Mouse (Mus musculus) midbrain, postnatal 0 days (tissue): Measurements from ENCODE around the gene Nos3. TPM values are rescaled to one million over a fixed set of nuclear protein-coding genes. Genes with fewer than 3 reads are reported as not detected.

Source experiments
- ATAC-seq: fragments of 200-750 bp; cut with Nextera tagmentation; 2 replicates; pipeline ENCODE4 v1.8.0; 2017; ENCODE audit warnings: moderate number of reproducible peaks, mild to moderate bottlenecking, moderate TSS enrichment, moderate library complexity; ENCODE audit not compliant: low FRiP score
- DNase-seq: peaks from one replicate; pipeline ENCODE4 v3.0.0-alpha.2; 2015; ENCODE audit warnings: low spot score
- H3K27ac ChIP-seq: fragments of 300-500 bp; sonication (generic); 2 replicates; pipeline ENCODE4 v1.5.1; 2014; ENCODE audit warnings: low read depth, mild to moderate bottlenecking, low read length, mixed read lengths
- H3K27me3 ChIP-seq: fragments of 300-500 bp; sonication (generic); 2 replicates; pipeline ENCODE4 v1.6.1; 2014; ENCODE audit warnings: low read length, control low read depth, mixed read lengths; ENCODE audit not compliant: insufficient read depth
- H3K36me3 ChIP-seq: fragments of 300-500 bp; sonication (generic); 2 replicates; pipeline ENCODE4 v1.6.1; 2014; ENCODE audit warnings: low read length, control low read depth, mixed read lengths; ENCODE audit not compliant: insufficient read depth
- H3K4me1 ChIP-seq: fragments of 300-500 bp; sonication (generic); 2 replicates; pipeline ENCODE4 v1.6.1; 2014; ENCODE audit warnings: mild to moderate bottlenecking, control low read depth, antibody characterized with exemption, low read length, mixed read lengths; ENCODE audit not compliant: insufficient read depth
- H3K4me2 ChIP-seq: fragments of 300-500 bp; sonication (generic); 2 replicates; pipeline ENCODE4 v1.6.1; 2014; ENCODE audit warnings: low read depth, mild to moderate bottlenecking, low read length, mixed read lengths; ENCODE audit not compliant: poor library complexity, severe bottlenecking
- H3K4me3 ChIP-seq: fragments of 300-500 bp; sonication (generic); 2 replicates; pipeline ENCODE4 v1.5.1; 2014; ENCODE audit warnings: low read depth, mild to moderate bottlenecking, low read length, moderate library complexity
- H3K9ac ChIP-seq: fragments of 300-500 bp; sonication (generic); replicated peaks from 2 replicates; pipeline ENCODE4 v1.6.1; 2014; ENCODE audit warnings: mild to moderate bottlenecking, low read length, moderate library complexity, mixed read lengths; ENCODE audit not compliant: poor library complexity, severe bottlenecking
- H3K9me3 ChIP-seq: fragments of 300-500 bp; sonication (generic); 2 replicates; pipeline ENCODE4 v1.6.1; 2016; ENCODE audit warnings: low read length, control low read depth
- CTCF ChIP-seq: IDR thresholded peaks from 2 replicates; pipeline ENCODE4 v1.5.1; 2016; ENCODE audit warnings: antibody characterized with exemption, mild to moderate bottlenecking
- WGBS: fragments of 180-500 bp; shearing (Covaris S2); extraction: QIAGEN DNeasy Blood & Tissue Kit; methylation state at CpG from one replicate; pipeline ENCODE4 v1.1.7; 2014; 5-methylcytosine and 5-hydroxymethylcytosine counted together
- polyA plus RNA-seq: library from polyadenylated mRNA; unstranded; fragments of >200 nt; fragmentation: Nextera tagmentation; extraction: Ambion mirVana; gene quantifications from 2 replicates; pipeline ENCODE4 v1.2.1, GENCODE M21; 2015
- total RNA-seq: library from RNA; depleted of rRNA; stranded (reverse); fragments of >200 nt; gene quantifications from 2 replicates; pipeline ENCODE4 v1.2.3, GENCODE M21; 2014

Gene Nos3
- total and polyA plus RNA-seq, 2 experiments from 2014 or later = 7.0 to 14.2 TPM

DNA sequence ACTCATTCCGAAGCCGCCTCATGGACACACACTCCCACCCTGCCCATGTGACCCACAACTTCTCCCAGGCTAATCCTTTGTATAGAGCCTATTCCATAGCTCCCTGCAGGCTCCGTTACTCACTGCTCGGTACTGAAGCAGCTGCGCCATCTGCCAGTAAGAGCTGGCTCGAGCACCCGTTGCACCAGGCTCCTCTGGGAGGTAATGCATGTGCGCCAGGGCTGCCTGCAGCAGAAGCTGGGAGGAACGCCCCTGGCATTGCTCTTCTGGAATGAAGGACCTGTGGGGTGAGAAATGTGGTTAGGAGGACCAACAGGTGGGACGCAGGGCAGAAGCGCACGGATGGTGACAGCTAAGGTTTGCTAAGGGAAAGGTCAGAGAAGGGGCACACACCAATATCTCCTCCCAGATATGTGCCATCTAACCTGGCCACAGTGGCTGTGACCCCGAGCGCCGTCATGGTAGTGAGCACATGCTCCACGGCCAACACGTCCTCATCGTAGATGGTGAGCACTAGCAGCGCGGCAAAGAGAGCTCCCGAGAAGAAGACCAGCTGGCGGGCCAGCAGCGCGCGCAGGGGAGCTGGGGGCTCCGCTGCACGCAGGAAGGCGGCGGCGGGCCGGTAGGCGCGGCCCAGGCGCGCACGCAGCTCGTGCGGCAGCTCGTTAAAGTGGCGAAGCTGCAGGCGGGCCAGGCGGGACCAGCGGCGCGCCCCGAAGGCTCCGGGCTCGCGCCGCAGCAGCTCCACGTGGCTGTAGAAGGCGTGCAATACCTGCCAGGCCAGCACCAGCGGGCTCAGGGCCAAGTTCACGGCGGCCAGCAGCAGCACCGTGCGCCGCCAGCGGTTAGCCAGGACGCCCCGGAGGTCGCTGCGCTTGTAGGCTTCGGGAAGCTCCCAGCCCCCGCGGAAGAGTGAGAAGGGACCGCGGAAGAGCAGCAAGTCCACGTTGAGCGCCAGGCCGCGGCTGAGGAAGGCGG, 22.9 kb downstream of the Nos3 start:
- H3K4me1 ChIP-seq = peaks cover 25% of the 10 kb centered on the region
- peak overlapping the region; percentile 96 for H3K4me2 ChIP-seq
- no peaks in the 10 kb centered on the region for H3K36me3 ChIP-seq
- H3K9ac ChIP-seq = peak overlapping the region; percentile 69
- peak; percentile 70 for TF ChIP-seq CTCF
- no peaks in the 10 kb centered on the region for H3K9me3 ChIP-seq
- 0 out of 2 replicates have a peak overlapping the region, but pooled peaks have one; percentile 18 for H3K27ac ChIP-seq
- H3K27me3 ChIP-seq = 0 out of 2 replicates have a peak, but pooled peaks cover 7% of the 10 kb centered on the region
- ATAC-seq = peak; percentile 35
- peak; percentile 88 for DNase-seq
- peak overlapping the region; percentile 51 for H3K4me3 ChIP-seq
- under 1% methylated on average over 72 of the region's 73 CpGs for WGBS

DNA sequence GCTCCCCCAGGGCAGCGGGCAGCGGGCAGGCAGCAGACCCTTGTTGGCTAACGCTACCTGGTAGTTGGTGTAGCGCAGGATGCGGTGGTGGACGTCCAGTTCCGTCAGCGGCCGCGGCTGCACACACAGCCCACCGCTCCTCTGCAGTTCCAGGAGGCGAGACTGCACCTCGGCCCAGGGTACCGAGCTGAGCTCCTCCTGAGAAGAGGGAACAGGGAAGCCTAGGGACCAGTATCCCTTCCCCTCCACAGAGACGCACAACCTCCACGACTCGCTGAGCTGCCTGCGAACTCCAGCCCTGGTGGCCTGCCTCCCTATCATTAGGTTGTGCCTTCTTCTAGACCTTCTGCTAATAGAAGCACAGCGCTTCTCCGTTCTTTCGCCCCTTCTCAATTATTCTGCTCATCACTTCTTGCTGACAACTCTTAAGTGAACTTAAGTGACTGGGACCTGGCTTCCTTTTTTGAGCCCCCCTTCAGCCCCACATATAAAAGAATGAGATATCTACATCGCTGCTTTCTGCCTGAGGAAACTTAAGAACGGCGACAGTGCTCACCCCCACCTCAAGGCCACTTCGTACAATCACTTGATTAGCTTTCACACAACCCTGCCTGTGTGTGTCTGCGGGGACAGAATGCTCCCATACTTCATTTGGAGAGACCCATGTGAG, 23.8 kb downstream of the Nos3 start:
- peaks cover 21% of the 10 kb centered on the region for H3K4me1 ChIP-seq
- no peak for TF ChIP-seq CTCF
- DNase-seq (no peak), ATAC-seq (no peak)
- H3K27me3 ChIP-seq = 0 out of 2 replicates have a peak, but pooled peaks cover 7% of the 10 kb centered on the region
- 28% methylated on average over 23 of the region's 26 CpGs for WGBS
- peak overlapping the region; percentile 96 for H3K4me2 ChIP-seq
- no peaks in the 10 kb centered on the region for H3K36me3 ChIP-seq
- peak overlapping the region; percentile 69 for H3K9ac ChIP-seq
- H3K27ac ChIP-seq = 0 out of 2 replicates have a peak overlapping the region, but pooled peaks have one; percentile 18
- peak overlapping the region; percentile 51 for H3K4me3 ChIP-seq
- no peaks in the 10 kb centered on the region for H3K9me3 ChIP-seq

- DNase-seq = peak; percentile 35
- H3K4me1 ChIP-seq = peaks cover 18% of the 10 kb centered on the region
- no peak overlapping the region for H3K4me2 ChIP-seq
- H3K36me3 ChIP-seq = no peaks in the 10 kb centered on the region
- H3K9me3 ChIP-seq = no peaks in the 10 kb centered on the region
- H3K4me3 ChIP-seq = no peak overlapping the region
- ATAC-seq = no peak
- WGBS = 67% methylated on average over 6 of the region's 7 CpGs
- TF ChIP-seq CTCF = no peak
- H3K27me3 ChIP-seq = 0 out of 2 replicates have a peak, but pooled peaks cover 7% of the 10 kb centered on the region
- no peak overlapping the region for H3K9ac ChIP-seq
- H3K27ac ChIP-seq = no peak overlapping the region
Observed at GRCm38 (mm10) chr5:24389011-24389657, 24.5 kb downstream of the Nos3 start.

DNA sequence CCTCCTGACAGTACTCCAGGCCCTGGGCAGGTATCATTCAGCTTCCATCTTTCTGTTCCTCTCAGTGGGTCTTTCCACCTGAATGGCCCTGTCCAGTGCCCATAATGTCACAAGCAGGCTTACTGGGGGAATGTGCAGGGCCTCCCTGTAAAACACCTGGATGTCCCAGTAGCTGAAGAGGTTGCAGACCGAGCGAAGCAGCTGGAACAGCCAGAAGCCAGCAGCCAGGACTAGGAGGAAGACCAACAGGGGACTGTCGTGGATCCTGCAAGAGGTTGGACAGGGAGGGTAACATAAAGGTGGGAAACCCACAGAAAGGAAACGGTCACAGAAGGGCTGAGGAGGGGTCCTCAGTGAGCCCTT, 25.0 kb downstream of the Nos3 start:
- WGBS = 80% methylated on average over 4 of the region's 4 CpGs
- H3K4me3 ChIP-seq = no peak overlapping the region
- no peak overlapping the region for H3K27ac ChIP-seq
- no peak for TF ChIP-seq CTCF
- no peaks in the 10 kb centered on the region for H3K36me3 ChIP-seq
- no peak for ATAC-seq
- 0 out of 2 replicates have a peak, but pooled peaks cover 7% of the 10 kb centered on the region for H3K27me3 ChIP-seq
- no peaks in the 10 kb centered on the region for H3K9me3 ChIP-seq
- no peak overlapping the region for H3K4me2 ChIP-seq
- peaks cover 13% of the 10 kb centered on the region for H3K4me1 ChIP-seq
- no peak for DNase-seq
- H3K9ac ChIP-seq = no peak overlapping the region

GRCm38 (mm10) chr5:24391864-24392263, 27.3 kb downstream of the Nos3 start, which contains the start of gene Atg9b:
Gene Atg9b, minus strand, starts transcription at chr5:24392143.
- ATAC-seq = no peak
- H3K36me3 ChIP-seq = no peaks in the 10 kb centered on the region

More at GRCm38 (mm10) chr5:24391864-24392263, 27.3 kb downstream of the Nos3 start, which contains the start of gene Atg9b:
- no peak within 1 kb of the TSS for H3K4me3 ChIP-seq
- H3K27ac ChIP-seq = no peak within 1 kb of the TSS
- 0 out of 2 replicates have a peak, but pooled peaks cover 3% of the 10 kb centered on the region for H3K27me3 ChIP-seq
- H3K4me1 ChIP-seq = peaks cover 13% of the 10 kb centered on the region
- no peak within 1 kb of the TSS for H3K9ac ChIP-seq
- WGBS = 78% methylated on average over 7 of the region's 7 CpGs
- no peaks in the 10 kb centered on the region for H3K9me3 ChIP-seq
- no peak for TF ChIP-seq CTCF
- DNase-seq = no peak
- H3K4me2 ChIP-seq = no peak within 1 kb of the TSS
